Mouse (Mus musculus) kidney, adult 9 months (tissue): ENCODE data around the gene Olfr26.
"Not testable (repeated sequence)": the region's sequence is repeated elsewhere in the genome, so short reads cannot be mapped to it uniquely, and the experiment has no call there.

ENCODE experiments used
- DNase-seq: peaks from one replicate; pipeline ENCODE4 v3.0.0; 2022

Gene Olfr26

DNA sequence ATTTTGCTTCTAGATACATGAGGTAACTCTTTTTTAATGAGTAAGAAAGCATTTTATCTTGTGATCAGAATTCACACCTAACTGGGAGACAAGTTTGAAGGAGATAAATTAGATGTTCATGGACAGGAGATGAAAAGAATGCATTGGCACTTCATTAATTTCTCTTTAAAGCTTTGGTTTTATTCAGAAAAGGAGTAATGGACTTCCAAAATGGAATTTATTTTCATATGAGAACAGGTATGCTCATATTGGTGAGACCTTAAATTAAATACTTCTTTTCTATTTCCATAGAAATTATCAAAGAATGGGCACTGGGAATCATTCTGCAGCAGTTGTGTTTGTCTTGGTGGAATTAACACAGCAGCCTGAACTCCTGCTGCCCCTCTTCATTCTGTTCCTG, at the start of gene Olfr26:
Gene Olfr26, plus strand, starts transcription at position 301 of the 400 bp plus-strand sequence.
- DNase-seq = no peak

- no peak for DNase-seq
Measured at GRCm38 (mm10) chr9:38805696-38806095, 49.2 kb upstream of the Olfr26 start.

- no peak for DNase-seq
Measured at GRCm38 (mm10) chr9:38814314-38814713, 40.5 kb upstream of the Olfr26 start, which contains the start of gene Olfr922. Gene Olfr922, plus strand, starts transcription at chr9:38814614.

DNA sequence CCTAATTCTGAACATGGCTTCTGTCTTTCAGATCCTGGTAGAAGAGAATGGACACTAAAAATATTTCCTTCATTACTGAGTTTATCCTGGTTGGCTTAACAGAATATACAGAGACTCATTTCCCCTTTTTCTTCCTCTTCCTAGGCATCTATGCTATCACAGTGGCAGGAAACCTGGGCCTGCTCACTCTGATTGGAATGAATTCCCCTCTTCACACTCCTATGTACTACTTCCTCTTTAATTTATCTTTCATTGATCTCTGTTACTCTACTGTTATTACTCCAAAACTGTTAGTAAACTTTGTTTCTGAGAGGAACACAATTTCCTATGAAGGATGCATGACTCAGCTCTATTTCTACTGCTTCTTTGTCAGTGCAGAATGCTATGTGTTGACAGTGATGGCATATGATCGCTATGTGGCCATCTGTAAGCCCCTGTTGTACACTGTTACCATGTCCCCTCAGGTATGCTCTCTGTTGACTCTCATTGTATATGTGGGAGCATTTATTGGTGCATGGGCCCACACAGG, 39.3 kb upstream of the Olfr26 start:
- DNase-seq = no peak

DNA sequence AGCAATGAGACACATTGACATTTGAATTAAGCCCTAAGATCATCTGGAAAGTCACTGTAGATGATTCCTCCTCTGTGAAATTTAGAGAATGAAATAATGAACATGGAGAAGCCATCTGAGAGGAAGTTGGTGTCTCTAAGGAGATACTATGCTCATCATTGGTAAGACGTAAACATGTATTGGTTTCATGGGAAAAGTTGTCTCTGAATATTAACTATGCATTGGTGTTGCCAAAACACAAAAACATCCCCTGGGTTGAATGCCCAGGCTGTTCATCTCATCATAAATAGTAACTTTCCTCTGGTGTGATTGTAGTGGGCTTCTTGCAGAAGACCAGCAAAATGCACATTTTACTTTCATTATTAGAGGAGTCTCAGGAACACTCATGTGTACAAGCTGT, 28.6 kb upstream of the Olfr26 start, which contains the start of gene Olfr923:
Gene Olfr923, plus strand, starts transcription at position 301 of the 400 bp plus-strand sequence.
- no peak for DNase-seq

GRCm38 (mm10) chr9:38833027-38833426, 21.8 kb upstream of the Olfr26 start:
- no peak for DNase-seq

GRCm38 (mm10) chr9:38844149-38844548, 10.7 kb upstream of the Olfr26 start, which contains the start of gene Olfr924:
Gene Olfr924, plus strand, starts transcription at chr9:38844449.
- DNase-seq = no peak

- not testable (repeated sequence) for DNase-seq
Measured at GRCm38 (mm10) chr9:38874880-38875279, 20.0 kb downstream of the Olfr26 start.

- no peak for DNase-seq
Measured at GRCm38 (mm10) chr9:38876826-38877225, 22.0 kb downstream of the Olfr26 start, which contains the start of gene Olfr926. Gene Olfr926, plus strand, starts transcription at chr9:38877126.
